In the genomic region with DNA sequence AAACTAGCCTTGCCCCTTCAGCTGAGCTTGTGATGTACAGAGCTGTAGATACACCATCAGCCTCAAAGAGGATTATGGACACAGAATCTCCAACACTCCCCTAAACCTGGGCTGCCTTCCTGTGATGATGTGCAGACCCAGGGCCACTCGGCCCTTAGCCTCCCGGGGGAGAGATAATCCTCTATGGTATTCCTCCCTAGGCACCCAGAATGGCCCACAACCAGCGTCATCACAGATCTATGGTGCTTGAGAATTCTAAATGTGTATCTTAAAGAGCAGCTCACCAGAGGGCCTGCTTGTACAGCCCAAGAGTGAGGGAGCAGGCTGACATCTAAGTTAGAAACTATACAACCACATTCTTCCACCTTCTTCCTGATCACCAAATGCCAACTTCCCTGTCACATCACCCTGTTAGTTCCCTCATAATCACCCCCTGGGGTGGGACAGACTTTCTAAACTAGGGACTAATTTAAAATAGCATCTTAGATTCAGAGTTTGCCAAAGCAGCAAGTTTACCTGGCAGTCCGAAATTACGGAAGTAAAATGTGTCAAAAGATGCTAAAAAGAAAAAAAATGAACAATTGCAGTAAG, we compare ENCODE assay signal across 19 mouse cellular contexts. TPM values are rescaled to one million over a fixed set of nuclear protein-coding genes. Genes with fewer than 3 reads are reported as not detected.
DNase-seq lines count a peak whose midpoint lies in the region; ATAC-seq and TF ChIP-seq lines count a peak whose summit lies in the region.
"Had no signal": no experiment of that assay in that cellular context is flagged by ENCODE, and none has a peak within 500 bp of the region (broad histone marks: within the 10 kb centered on the region; RNA-seq: fewer than 3 reads in every experiment).

No protein-coding gene starts in this region.

- H3K4me1 ChIP-seq in liver, adult 2 months (ENCODE audit: control insufficient read depth, insufficient read depth, low read length), result no peaks in the 10 kb centered on the region
- peaks cover 15% of the 10 kb centered on the region for H3K4me1 ChIP-seq in embryonic facial prominence, embryonic 13.5 days
- peaks cover under 1% of the 10 kb centered on the region; the same call in 1 of the 2 replicates for H3K4me1 ChIP-seq in intestine, embryonic 16.5 days (ENCODE audit: control insufficient read depth, insufficient read depth, low read length)

- no peak for ATAC-seq in embryonic facial prominence, embryonic 13.5 days (ENCODE audit: insufficient number of reproducible peaks, insufficient read depth, low FRiP score, low TSS enrichment, low read depth)
- ATAC-seq in intestine, embryonic 16.5 days, result no peak
- ATAC-seq in erythroblast, adult 5-6 weeks (replicated peaks; ENCODE audit: low FRiP score, poor library complexity, severe bottlenecking), result no peak
- ATAC-seq: forebrain, embryonic 14.5 days had no signal

- no peak for DNase-seq in liver, adult 2 months (ENCODE audit: extremely low read depth, low read depth, low spot score)
- DNase-seq in liver, result no peak
- DNase-seq in retina, postnatal 1 day, result peak; percentile 12
- DNase-seq in layer of hippocampus, postnatal 36 days, result no peak
- DNase-seq in gastrocnemius, adult 2 months, result no peak
- DNase-seq: adrenal gland, postnatal 10 days; kidney, adult 11 months; lung, postnatal 4 days; spleen, adult 18-20 months; thymus, adult 2 months had no signal

- H3K79me2 ChIP-seq in liver, adult 2 months (ENCODE audit: control insufficient read depth, insufficient read depth, low read length), result no peaks in the 10 kb centered on the region

- H3K27me3 ChIP-seq in liver, adult 2 months (ENCODE audit: control insufficient read depth, insufficient read depth, low read length), result peaks cover 28% of the 10 kb centered on the region
- H3K27me3 ChIP-seq in embryonic facial prominence, embryonic 13.5 days, result peaks cover 97% of the 10 kb centered on the region
- H3K27me3 ChIP-seq in intestine, embryonic 16.5 days (replicated peaks; ENCODE audit: control insufficient read depth, insufficient read depth, low read length), result peaks cover 41% of the 10 kb centered on the region
- H3K27me3 ChIP-seq: CH12.LX had no signal

- WGBS in liver, adult 2 months, result 10% methylated on average over 5 of the region's 5 CpGs
- WGBS in embryonic facial prominence, embryonic 13.5 days, result 2% methylated on average over 5 of the region's 5 CpGs
- WGBS in intestine, embryonic 16.5 days, result 17% methylated on average over 5 of the region's 5 CpGs

- no peak overlapping the region; the same call in 1 of the 2 replicates for H3K9ac ChIP-seq in liver, adult 2 months (ENCODE audit: low read depth, low read length)
- peak overlapping the region; percentile 66 for H3K9ac ChIP-seq in embryonic facial prominence, embryonic 13.5 days
- peak overlapping the region; percentile 59 for H3K9ac ChIP-seq in intestine, embryonic 16.5 days (ENCODE audit: low read depth, low read length)

- peak overlapping the region; percentile 52 for H3K27ac ChIP-seq in liver, adult 2 months (replicated peaks; ENCODE audit: insufficient read depth, low read depth, low read length)
- H3K27ac ChIP-seq in embryonic facial prominence, embryonic 13.5 days, result peak overlapping the region; percentile 11; the same call in 1 of the 2 replicates
- peak overlapping the region; percentile 45; the same call in 1 of the 2 replicates for H3K27ac ChIP-seq in intestine, embryonic 16.5 days (ENCODE audit: low read length)
- H3K27ac ChIP-seq in gastrocnemius, adult 2 months, result no peak overlapping the region

- H3K4me2 ChIP-seq in embryonic facial prominence, embryonic 13.5 days, result peak overlapping the region; percentile 66
- H3K4me2 ChIP-seq in intestine, embryonic 16.5 days (ENCODE audit: low read depth, low read length), result peak overlapping the region; percentile 13; the same call in 1 of the 2 replicates

- no peaks in the 10 kb centered on the region for H3K36me3 ChIP-seq in liver, adult 2 months (ENCODE audit: control insufficient read depth, insufficient read depth, low read length)
- no peaks in the 10 kb centered on the region for H3K36me3 ChIP-seq in embryonic facial prominence, embryonic 13.5 days
- H3K36me3 ChIP-seq in intestine, embryonic 16.5 days (ENCODE audit: control insufficient read depth, insufficient read depth, low read length), result no peaks in the 10 kb centered on the region

- intact Hi-C loops in gastrocnemius, adult 2 months (cut with DNase I), result no loop called here

- no peaks in the 10 kb centered on the region for H3K9me3 ChIP-seq in embryonic facial prominence, embryonic 13.5 days
- no peaks in the 10 kb centered on the region for H3K9me3 ChIP-seq in intestine, embryonic 16.5 days (ENCODE audit: control insufficient read depth, low read length)

- no peak for TF ChIP-seq CTCF in liver, adult 2 months (IDR thresholded peaks at IDR 0.05; ENCODE audit: low read depth, low read length)
- TF ChIP-seq CTCF in gastrocnemius, adult 2 months (IDR thresholded peaks at IDR 0.05), result no peak

- no peak for TF ChIP-seq POLR2A in liver, adult 2 months (IDR thresholded peaks at IDR 0.05; ENCODE audit: extremely low read depth, insufficient read depth, low read length)

- peak overlapping the region; percentile 40; the same call in 1 of the 2 replicates for H3K4me3 ChIP-seq in liver, adult 2 months (ENCODE audit: insufficient read depth, low read depth, low read length)
- peak overlapping the region; percentile 54 for H3K4me3 ChIP-seq in embryonic facial prominence, embryonic 13.5 days
- peak overlapping the region; percentile 24 for H3K4me3 ChIP-seq in intestine, embryonic 16.5 days (ENCODE audit: low read length)
- no peak overlapping the region for H3K4me3 ChIP-seq in gastrocnemius, adult 2 months
- H3K4me3 ChIP-seq: myocyte had no signal

RNA-seq across cellular contexts. Expression of a gene that starts 2.8 kb away (rescaled TPM):
- 1.9 and 2.0 TPM in 2 replicates for total RNA-seq in liver, adult 2 months (2014; rRNA removed)
- polyA plus RNA-seq in liver, adult 2 months (2012; rRNA removed), result 3.9 and 4.1 TPM in 2 replicates
- polyA plus RNA-seq in embryonic facial prominence, embryonic 13.5 days (2015; fragmentation: Nextera tagmentation; extraction: Ambion mirVana), result 2.8 and 8.3 TPM in 2 replicates
- polyA plus RNA-seq in intestine, embryonic 16.5 days (2015; fragmentation: Nextera tagmentation; extraction: Ambion mirVana), result 4.1 and 5.1 TPM in 2 replicates
- total RNA-seq in layer of hippocampus, postnatal 36 days (2021), result not detected
- total RNA-seq in gastrocnemius, adult 2 months (2021), result under 1 TPM in 1 of 2 experiments, not detected in 1; 0.08 TPM
- total RNA-seq in erythroblast, adult 5-6 weeks (2015; ENCODE audit: low replicate concordance), result not detected in 2 replicates
- 0.28 TPM in 1 of 2 replicates, not detected in the other for total RNA-seq in erythroblast, adult 5-6 weeks (2017; ENCODE audit: low replicate concordance)
- total RNA-seq: CH12.LX; common myeloid progenitor, adult 5-6 weeks; layer of hippocampus, adult 18-20 months; left cerebral cortex, postnatal 14 days had no signal
- polyA plus RNA-seq: forebrain, embryonic 14.5 days; myocyte had no signal
